Comparison of ENCODE assay signal across 13 mouse cellular contexts in genomic region chr5:103497480-103497879, GRCm38 (mm10).
"Had no signal": no experiment of that assay in that cellular context is flagged by ENCODE, and none has a peak within 500 bp of the region (broad histone marks: within the 10 kb centered on the region; RNA-seq: fewer than 3 reads in every experiment).

No protein-coding gene starts in this region.

- DNase-seq: kidney, postnatal 25 days; lung, adult 2 months; lung, postnatal 36 days; right cerebral cortex, adult 18-20 months; right cerebral cortex, postnatal 25 days; thymus, adult 18-20 months; thymus, postnatal 14 days had no signal

- H3K4me2 ChIP-seq: liver, embryonic 11.5 days; liver, embryonic 15.5 days; midbrain, embryonic 13.5 days had no signal

- H3K4me1 ChIP-seq: midbrain, embryonic 13.5 days had no signal

- ATAC-seq: lung, postnatal 0 days; midbrain, embryonic 13.5 days had no signal

- H3K27me3 ChIP-seq: liver, embryonic 15.5 days; midbrain, embryonic 13.5 days had no signal

- H3K27ac ChIP-seq: left cerebral cortex, adult 2 months; limb, embryonic 10.5 days; liver, embryonic 15.5 days; midbrain, embryonic 13.5 days had no signal

- H3K4me3 ChIP-seq: left cerebral cortex, adult 2 months; limb, embryonic 10.5 days; liver, embryonic 15.5 days; midbrain, embryonic 13.5 days had no signal

- H3K9me3 ChIP-seq: limb, embryonic 10.5 days; liver, embryonic 15.5 days; midbrain, embryonic 13.5 days had no signal

- H3K36me3 ChIP-seq: liver, embryonic 15.5 days had no signal

- H3K9ac ChIP-seq: liver, embryonic 15.5 days; midbrain, embryonic 13.5 days had no signal
